Mouse (Mus musculus) testis, adult 2 months (tissue): ENCODE results near the gene Ucn3.

Experiments
- CTCF ChIP-seq: fragments of 200-500 bp; IDR thresholded peaks from 2 replicates; pipeline ENCODE4 v1.5.1; 2012; ENCODE audit warnings: low read depth, mild to moderate bottlenecking, inconsistent platforms, low read length, moderate library complexity; ENCODE audit not compliant: control insufficient read depth, insufficient read depth, insufficient replicate concordance
- POLR2A ChIP-seq: fragments of 200-500 bp; IDR thresholded peaks from 2 replicates; pipeline ENCODE4 v1.6.1; 2012; ENCODE audit warnings: low read depth, mild to moderate bottlenecking, inconsistent platforms, low read length, moderate library complexity; ENCODE audit not compliant: control insufficient read depth

- TF ChIP-seq CTCF (no peak), POLR2A (no peak)
Observed at GRCm38 (mm10) chr13:3896032-3896431, 49.1 kb downstream of the Ucn3 start.
